ENCODE assay signal across 39 mouse cellular contexts in the genomic region with DNA sequence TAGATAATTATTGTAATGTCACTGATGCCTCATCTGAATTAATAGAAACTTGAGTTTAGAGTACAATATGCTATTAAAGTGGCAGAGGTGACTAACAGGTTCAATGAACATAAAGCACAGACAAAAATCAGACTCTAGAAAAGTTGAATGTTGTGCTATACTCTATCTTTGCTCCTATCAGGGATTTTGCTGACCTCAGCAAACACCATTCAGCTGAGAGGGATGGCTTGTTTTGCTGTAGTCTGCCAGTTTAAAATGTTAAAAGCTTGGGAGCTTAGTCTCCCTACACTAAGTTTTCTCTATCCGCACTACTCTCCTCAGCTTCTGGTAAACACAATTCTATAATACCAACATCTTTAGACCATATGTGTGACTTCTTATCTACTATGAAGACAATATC. TPM values are rescaled to one million over a fixed set of nuclear protein-coding genes. Genes with fewer than 3 reads are reported as not detected.
"Had no signal": no experiment of that assay in that cellular context is flagged by ENCODE, and none has a peak within 500 bp of the region (broad histone marks: within the 10 kb centered on the region; RNA-seq: fewer than 3 reads in every experiment).

No protein-coding gene starts in this region.

- H3K27ac ChIP-seq: embryonic facial prominence, embryonic 10.5 days; embryonic facial prominence, embryonic 12.5 days; embryonic facial prominence, embryonic 13.5 days; embryonic facial prominence, embryonic 15.5 days; forebrain, embryonic 10.5 days; forebrain, embryonic 12.5 days; forebrain, embryonic 13.5 days; forebrain, embryonic 15.5 days; gastrocnemius, adult 2 months; heart, adult 2 months; heart, embryonic 10.5 days had no signal

- H3K36me3 ChIP-seq: embryonic facial prominence, embryonic 10.5 days; embryonic facial prominence, embryonic 12.5 days; embryonic facial prominence, embryonic 13.5 days; embryonic facial prominence, embryonic 15.5 days; forebrain, embryonic 10.5 days; forebrain, embryonic 12.5 days; forebrain, embryonic 15.5 days; heart, embryonic 10.5 days had no signal

- H3K4me1 ChIP-seq: embryonic facial prominence, embryonic 10.5 days; embryonic facial prominence, embryonic 12.5 days; embryonic facial prominence, embryonic 13.5 days; embryonic facial prominence, embryonic 15.5 days; forebrain, embryonic 10.5 days; forebrain, embryonic 12.5 days; forebrain, embryonic 13.5 days; forebrain, embryonic 15.5 days; heart, embryonic 10.5 days had no signal

- DNase-seq: cerebellum, adult 9-11 months; cerebellum, postnatal 10 days; cerebellum, postnatal 14 days; cerebellum, postnatal 25 days; cerebellum, postnatal 36 days; embryo, embryonic 11 days; forebrain, postnatal 0 days; gastrocnemius, adult 2 months; gastrocnemius, postnatal 10 days; gastrocnemius, postnatal 14 days; gastrocnemius, postnatal 25 days; gastrocnemius, postnatal 36 days; heart, adult 11 months; heart, adult 18-20 months; heart, adult 2 months had no signal

- H3K9ac ChIP-seq: embryonic facial prominence, embryonic 12.5 days; embryonic facial prominence, embryonic 13.5 days; embryonic facial prominence, embryonic 15.5 days; forebrain, embryonic 12.5 days; forebrain, embryonic 13.5 days; forebrain, embryonic 15.5 days; forebrain, postnatal 0 days had no signal

- ATAC-seq: forebrain, embryonic 13.5 days; forebrain, embryonic 14.5 days; forebrain, embryonic 15.5 days; forebrain, embryonic 16.5 days; forebrain, postnatal 0 days had no signal

- H3K9me3 ChIP-seq: embryonic facial prominence, embryonic 10.5 days; embryonic facial prominence, embryonic 12.5 days; embryonic facial prominence, embryonic 13.5 days; embryonic facial prominence, embryonic 15.5 days; forebrain, embryonic 10.5 days; forebrain, embryonic 12.5 days; forebrain, embryonic 13.5 days; forebrain, embryonic 15.5 days; heart, embryonic 10.5 days had no signal

- H3K4me3 ChIP-seq: embryonic facial prominence, embryonic 10.5 days; embryonic facial prominence, embryonic 12.5 days; embryonic facial prominence, embryonic 13.5 days; embryonic facial prominence, embryonic 15.5 days; erythroblast, embryonic 14.5 days; forebrain, embryonic 10.5 days; forebrain, embryonic 12.5 days; forebrain, embryonic 13.5 days; forebrain, embryonic 15.5 days; gastrocnemius, adult 2 months; heart, adult 2 months; heart, embryonic 10.5 days had no signal

- H3K4me2 ChIP-seq: embryonic facial prominence, embryonic 12.5 days; embryonic facial prominence, embryonic 13.5 days; embryonic facial prominence, embryonic 15.5 days; forebrain, embryonic 12.5 days; forebrain, embryonic 13.5 days; forebrain, embryonic 15.5 days had no signal

- H3K27me3 ChIP-seq: embryonic facial prominence, embryonic 13.5 days; forebrain, embryonic 13.5 days; forebrain, embryonic 15.5 days had no signal

RNA-seq across cellular contexts. Expression of a gene that starts 9.5 kb away (rescaled TPM):
- total RNA-seq: common myeloid progenitor, adult 5-6 weeks; forebrain, postnatal 0 days; gastrocnemius, adult 18-20 months; gastrocnemius, adult 2 months; gastrocnemius, adult 8-10 months; gastrocnemius, postnatal 10 days; gastrocnemius, postnatal 14 days; gastrocnemius, postnatal 25 days; gastrocnemius, postnatal 36 days; gastrocnemius, postnatal 4 days; granulocyte monocyte progenitor cell, adult 5-6 weeks; heart, adult 18-20 months; heart, adult 2 months had no signal
- polyA plus RNA-seq: cortical plate, adult 2 months; embryonic facial prominence, embryonic 11.5 days; embryonic facial prominence, embryonic 12.5 days; embryonic facial prominence, embryonic 14.5 days; embryonic facial prominence, embryonic 15.5 days; erythroblast, embryonic 14.5 days; forebrain, embryonic 10.5 days; forebrain, embryonic 11.5 days; forebrain, embryonic 12.5 days; forebrain, embryonic 13.5 days; forebrain, embryonic 14.5 days; forebrain, embryonic 15.5 days; forebrain, embryonic 16.5 days; forebrain, postnatal 0 days; frontal cortex, adult 2 months; heart, adult 2 months; heart, embryonic 10.5 days had no signal

RNA-seq across cellular contexts. Expression of a gene that starts 21.9 kb away (rescaled TPM):
- total RNA-seq: common myeloid progenitor, adult 5-6 weeks; gastrocnemius, adult 18-20 months; gastrocnemius, adult 2 months; gastrocnemius, adult 8-10 months; gastrocnemius, postnatal 10 days; gastrocnemius, postnatal 14 days; gastrocnemius, postnatal 25 days; gastrocnemius, postnatal 36 days; gastrocnemius, postnatal 4 days; granulocyte monocyte progenitor cell, adult 5-6 weeks; heart, adult 18-20 months; heart, adult 2 months; heart, adult 8-10 months had no signal
- polyA plus RNA-seq: cortical plate, adult 2 months; embryonic facial prominence, embryonic 10.5 days; embryonic facial prominence, embryonic 11.5 days; embryonic facial prominence, embryonic 12.5 days; embryonic facial prominence, embryonic 13.5 days; erythroblast, embryonic 14.5 days; forebrain, embryonic 10.5 days; forebrain, embryonic 11.5 days; forebrain, embryonic 12.5 days; forebrain, embryonic 13.5 days; forebrain, embryonic 14.5 days; forebrain, embryonic 15.5 days; forebrain, embryonic 16.5 days; forebrain, postnatal 0 days; frontal cortex, adult 2 months; gonadal fat pad, adult 2 months; heart, adult 2 months; heart, embryonic 10.5 days had no signal
